Mouse (Mus musculus) G1E-ER4 (cell line): ENCODE data around the gene Med28. TPM values are rescaled to one million over a fixed set of nuclear protein-coding genes. Genes with fewer than 3 reads are reported as not detected.

Experiments
- GATA1 ChIP-seq: IDR thresholded peaks from one replicate; pipeline ENCODE4 v1.8.0; 2012; ENCODE audit warnings: low read length, inconsistent platforms
- polyA plus RNA-seq: library from polyadenylated mRNA; stranded (reverse); fragments of >175 nt; gene quantifications from 2 replicates; pipeline ENCODE4 v1.2.3, GENCODE M21; 2012

Med28 gene
- polyA plus RNA-seq = 46.6 and 58.6 TPM in 2 replicates

DNA sequence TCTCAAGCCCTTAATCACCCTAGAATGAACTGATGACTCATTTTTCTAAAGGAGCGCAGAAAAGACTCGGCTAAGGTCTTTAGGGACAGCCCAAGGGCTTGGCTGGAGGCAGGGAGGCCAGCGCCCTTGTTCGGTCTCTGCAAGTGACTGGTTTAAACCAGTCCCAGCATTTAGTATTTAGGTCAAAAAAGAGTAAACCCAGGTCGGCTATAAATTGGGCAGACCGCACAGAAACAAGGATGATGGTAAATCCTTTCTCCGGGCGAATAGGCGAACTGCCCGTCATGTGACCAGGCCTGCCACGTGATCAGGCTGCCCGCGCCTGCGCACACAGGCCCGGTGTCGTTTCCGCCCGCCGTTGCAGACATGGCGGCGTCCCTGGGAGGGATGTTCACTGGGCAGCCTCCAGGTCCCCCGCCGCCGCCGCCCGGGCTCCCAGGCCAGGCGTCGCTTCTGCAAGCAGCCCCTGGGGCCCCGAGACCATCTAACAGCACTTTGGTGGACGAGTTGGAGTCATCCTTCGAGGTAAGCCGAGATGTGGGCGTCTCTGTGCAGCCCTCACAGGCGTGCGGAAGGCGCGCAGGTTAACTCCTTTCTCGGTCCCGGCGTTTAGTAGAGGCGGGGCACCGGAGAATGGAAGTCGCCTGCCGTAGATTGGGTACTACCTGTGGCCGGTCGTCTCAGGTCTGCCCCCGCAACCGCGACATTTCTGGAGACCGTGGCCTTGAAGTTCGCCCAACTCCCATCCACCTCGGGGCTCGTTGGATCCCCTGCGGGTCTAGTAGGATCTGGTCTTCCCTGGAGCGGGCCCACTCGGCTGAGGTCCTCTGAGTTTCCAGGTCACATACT, at the start of gene Med28:
Gene Med28, plus strand, starts transcription at position 270 of the 849 bp plus-strand sequence.
- no peak for TF ChIP-seq GATA1

DNA sequence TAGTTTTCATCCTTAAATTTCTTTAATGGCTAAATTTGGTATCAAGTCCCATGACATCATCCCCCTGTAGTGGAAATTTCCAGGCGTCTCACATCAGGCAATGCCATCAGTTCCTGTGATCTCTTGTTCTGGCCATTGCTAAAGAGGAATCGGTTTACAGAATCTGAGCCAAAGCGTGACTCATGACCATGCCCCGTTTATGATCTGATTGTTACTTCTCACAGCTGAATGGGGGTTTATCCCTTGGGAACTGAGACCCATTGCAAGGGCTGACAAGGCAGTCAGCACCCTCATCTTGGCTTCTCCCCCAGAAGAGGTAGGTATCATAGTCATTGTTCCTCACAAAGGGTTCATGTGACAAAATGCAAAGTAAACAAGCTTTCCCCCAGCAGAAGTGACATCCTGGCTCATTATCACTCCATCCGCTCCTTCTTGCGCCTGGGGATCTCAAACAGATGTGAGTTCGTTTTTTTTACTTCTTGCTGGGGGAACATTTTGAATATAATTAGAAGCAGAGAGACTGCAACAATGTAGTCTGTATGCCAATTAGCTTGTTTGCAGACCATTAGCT, 47.1 kb upstream of the Med28 start:
- no peak for TF ChIP-seq GATA1

DNA sequence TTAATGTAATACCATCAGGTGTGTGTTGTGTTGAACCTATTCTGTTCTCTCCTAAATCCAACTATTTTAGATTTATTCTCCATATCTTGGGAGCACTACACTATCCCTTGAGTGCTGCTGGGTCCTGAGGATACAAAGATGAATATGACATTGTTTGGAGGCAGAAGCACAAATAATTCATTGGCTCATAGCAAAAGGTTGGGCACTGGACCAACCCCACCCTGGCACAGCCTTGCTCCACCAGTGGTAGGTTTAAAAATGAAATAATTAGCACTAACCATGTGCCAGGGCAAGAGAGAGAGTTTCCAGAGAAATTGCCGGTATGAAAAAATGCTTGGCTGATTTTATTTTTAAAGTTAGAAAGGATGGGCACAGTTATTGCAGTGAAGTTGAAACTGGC, 46.5 kb upstream of the Med28 start:
- TF ChIP-seq GATA1 = no peak

DNA sequence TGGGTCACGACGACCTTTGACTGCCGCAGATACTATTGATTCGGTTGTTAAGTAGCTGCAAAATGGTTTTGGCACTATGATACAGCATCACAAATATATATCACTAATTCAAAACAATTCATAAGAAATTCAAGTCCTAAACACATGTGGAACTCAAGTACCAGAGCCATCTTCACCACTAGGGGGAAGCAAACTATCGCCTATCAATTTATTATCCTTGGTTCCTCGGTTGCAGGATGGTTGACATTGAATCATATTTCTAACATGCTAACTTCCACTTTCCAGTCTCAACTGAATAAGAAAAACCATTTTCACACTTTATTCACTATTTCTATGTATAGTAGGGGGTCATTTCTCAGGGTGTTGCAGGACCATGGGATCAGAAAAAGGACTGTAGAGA, 45.8 kb upstream of the Med28 start:
- TF ChIP-seq GATA1 = no peak

DNA sequence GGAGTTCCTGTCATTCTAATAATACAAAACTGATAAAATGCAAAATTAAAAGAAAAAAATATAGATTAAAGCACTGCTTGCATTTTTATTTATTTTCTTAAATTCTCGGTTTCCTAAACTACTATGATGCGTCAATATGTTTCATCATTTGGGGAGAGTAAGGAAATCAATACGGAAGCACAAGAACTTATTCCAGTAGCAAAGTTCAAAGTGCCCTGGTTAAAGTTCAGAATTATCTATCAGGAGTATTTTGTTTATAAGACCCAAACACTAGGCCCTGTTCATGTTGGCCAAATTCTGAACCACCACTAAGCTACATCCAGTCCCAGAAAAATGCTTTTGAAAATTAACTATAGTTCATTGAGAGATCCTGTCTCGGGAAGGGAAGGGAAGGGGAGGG, 45.3 kb upstream of the Med28 start:
- no peak for TF ChIP-seq GATA1

DNA sequence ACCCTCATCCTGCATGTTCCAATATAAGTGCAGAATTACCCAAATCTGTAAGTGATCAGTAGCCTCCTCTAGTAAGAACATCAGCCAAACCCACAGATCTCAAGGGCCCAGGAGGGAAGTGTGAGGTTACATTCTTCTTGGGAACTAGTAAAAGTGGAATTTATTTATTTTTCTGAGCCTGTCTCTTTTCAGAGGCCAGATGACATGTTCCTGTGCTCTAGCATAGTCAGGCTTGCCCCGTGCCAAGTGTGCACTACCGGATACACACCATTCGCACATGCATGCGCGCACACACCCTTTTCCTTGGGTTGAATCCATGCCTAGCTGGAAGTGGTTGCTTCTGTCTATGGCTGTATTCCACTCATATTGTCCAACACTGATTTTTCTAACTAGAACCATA, 44.3 kb upstream of the Med28 start:
- TF ChIP-seq GATA1 = no peak

DNA sequence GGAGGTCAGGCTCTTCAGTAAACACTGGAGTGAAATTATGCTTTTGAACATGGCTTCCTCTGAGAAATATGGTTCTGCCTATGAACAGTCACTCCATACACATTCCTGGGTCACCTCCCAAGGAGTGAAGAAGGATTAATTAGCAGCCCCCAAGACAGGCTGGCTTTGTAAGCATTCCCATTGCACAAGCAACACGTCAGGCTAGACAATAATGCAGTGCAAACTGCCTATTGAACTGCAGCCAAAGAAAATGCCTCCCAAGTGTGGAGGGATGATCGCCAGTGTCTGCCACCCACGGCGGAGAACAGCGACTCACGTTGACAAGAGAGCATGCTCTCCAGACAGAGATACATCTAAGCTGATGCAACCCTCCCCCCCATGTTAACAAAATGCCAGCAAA, 43.7 kb upstream of the Med28 start:
- no peak for TF ChIP-seq GATA1

DNA sequence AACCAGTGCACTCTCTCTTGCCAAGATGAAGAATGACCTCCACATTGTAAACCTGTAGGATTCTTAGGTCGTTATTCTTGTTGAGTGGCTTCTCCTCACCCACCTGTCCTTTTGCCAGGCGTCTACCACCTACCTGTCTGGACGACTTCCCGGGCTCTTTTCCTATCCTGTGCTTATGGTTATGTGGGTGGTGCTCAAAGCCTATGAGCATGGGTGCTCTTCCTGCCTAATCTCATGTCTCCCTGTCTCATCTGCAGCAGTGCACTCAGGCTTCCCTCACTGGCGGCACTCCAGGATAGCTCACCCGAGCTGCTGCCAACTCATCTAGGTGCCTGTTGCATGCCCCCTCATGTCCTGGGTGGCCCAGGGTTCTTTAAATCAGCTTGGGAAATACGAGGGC, 42.4 kb upstream of the Med28 start:
- no peak for TF ChIP-seq GATA1

DNA sequence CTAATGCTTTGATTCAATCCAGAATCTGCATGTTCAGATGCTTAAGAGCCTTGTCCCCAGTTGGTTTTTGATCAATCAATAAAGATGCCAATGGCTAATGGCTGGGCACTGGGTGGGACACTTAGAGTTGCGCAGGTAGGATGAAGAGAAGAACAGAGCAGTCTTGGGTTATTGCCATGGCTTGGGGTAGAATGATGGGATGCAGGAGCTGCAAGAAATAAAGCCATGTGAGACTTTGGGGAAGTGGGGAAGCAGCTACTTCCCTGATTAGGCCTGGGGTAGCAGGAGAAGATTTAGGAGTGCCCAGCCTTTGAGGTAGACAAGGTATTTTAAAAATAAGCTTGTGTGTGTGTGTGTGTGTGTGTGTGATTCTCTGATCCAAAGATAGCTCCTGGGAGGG, 40.0 kb upstream of the Med28 start:
- TF ChIP-seq GATA1 = no peak

DNA sequence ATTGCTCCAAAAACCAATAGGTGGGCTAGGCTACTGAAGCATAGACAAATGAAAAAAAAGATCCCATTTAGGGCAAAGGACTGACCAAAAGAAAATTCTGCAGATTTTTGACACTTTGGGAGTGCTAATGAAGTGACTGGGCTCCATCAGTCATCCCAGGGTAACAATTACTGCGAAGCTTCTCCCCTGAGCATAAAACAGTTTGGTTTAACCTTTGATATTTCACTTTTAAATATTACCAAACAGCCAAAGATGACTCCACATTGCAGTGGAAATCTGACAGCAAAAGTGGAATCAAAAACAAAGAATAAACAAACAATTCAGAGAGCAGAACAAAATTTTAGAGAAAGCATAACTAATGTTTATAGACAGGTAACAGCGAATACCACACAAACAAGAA, 38.9 kb upstream of the Med28 start:
- no peak for TF ChIP-seq GATA1

DNA sequence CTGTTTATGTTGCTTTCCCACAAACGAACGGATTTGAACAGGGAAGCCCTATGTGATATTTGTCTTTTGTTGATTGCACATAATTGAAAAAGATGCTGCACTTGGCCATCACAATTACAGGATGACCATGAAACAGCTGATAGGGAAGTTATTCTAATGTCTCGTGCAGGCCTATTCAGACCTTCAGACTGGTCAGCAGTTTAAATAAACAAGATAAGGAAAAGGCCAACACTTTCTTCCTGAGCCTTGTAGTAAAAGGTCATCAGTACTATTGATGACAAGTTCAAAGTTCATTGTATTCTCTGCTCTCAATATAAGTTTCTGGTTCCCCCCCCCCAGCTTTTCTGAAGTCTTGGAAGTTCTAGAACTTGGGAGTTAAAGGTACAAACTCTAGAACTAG, 37.4 kb upstream of the Med28 start:
- no peak for TF ChIP-seq GATA1

DNA sequence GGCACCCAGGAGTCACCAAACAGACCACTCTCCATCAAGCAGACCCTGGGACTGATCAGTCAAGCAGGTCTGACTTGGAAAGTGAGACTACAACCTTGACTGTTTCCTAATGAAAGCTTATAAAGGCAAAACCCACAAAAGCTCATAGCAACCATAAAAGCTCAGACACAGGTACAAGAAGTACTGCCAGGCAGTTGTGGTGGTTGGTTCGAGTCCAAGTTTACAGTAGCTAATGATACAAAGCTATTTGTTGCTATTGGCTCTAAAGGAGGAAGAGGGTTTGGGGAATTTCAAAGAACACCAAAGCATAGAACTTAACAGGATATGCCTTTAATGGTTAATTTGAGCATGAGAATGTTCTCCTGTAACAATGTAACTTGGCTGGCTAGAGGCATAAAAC, 36.4 kb upstream of the Med28 start:
- TF ChIP-seq GATA1 = no peak

DNA sequence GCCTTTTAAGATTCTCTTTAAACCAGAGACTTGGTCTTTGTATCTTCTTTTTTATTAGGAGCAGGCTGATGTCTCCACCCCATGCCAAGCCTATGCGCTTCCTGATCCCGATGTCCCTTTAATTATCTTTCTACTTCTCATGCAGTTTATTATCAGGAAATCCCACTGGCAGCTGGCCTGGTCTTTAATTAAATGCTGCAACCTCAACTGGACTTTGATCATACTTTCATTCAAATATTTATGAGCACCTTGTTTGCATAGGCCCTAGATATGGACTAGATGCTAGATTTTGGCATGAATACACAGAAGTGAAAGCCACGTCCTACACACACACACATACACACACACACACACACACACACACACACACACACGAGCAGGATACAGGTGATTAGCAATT, 28.3 kb upstream of the Med28 start:
- no peak for TF ChIP-seq GATA1

DNA sequence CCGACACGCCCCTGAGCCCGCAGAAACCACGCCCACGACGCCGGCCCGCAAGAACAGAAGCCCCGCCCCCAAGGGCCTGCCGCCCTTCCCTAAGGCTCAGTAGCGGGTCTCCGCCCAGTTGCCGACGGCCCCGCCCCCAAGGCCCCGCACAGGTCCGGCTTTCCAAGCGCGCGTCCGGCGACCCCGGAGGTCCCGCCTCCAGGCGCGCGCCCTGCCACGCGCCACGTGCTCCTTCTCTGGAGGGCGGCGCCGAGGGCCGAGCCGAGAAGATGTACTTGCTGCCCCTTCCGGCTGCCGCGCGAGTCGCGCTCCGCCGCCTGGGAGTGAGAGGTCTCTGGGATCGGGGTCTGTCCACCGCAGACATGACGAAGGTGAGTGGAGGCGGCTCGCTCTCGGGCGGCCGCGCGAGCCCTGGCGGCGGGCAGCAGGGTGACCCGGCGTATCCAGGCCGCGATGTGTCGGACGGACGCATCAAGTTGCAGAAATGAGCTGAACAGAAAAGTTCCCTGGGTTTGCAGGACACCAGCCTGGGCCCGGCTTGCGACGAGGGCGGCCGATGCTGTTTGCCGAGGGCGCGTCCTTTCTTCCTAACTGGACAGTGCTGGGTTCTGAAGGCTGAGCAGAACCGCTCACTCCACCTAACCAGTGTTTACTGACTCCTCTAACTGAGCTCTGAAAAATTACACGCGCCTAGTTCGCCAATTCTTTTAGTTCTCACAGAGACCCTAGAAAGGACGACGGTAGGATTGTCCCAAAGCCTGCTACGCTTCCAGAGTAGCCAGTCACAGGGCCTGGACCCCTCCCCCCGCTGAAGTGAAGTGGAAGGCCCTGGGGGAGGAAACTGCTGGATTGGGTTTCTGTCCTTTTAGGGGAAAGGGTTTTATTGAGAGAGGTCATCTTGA, 26.6 kb upstream of the Med28 start, which contains the start of gene Lap3:
Gene Lap3, plus strand, starts transcription at position 184 of the 902 bp plus-strand sequence.
- TF ChIP-seq GATA1 = no peak

DNA sequence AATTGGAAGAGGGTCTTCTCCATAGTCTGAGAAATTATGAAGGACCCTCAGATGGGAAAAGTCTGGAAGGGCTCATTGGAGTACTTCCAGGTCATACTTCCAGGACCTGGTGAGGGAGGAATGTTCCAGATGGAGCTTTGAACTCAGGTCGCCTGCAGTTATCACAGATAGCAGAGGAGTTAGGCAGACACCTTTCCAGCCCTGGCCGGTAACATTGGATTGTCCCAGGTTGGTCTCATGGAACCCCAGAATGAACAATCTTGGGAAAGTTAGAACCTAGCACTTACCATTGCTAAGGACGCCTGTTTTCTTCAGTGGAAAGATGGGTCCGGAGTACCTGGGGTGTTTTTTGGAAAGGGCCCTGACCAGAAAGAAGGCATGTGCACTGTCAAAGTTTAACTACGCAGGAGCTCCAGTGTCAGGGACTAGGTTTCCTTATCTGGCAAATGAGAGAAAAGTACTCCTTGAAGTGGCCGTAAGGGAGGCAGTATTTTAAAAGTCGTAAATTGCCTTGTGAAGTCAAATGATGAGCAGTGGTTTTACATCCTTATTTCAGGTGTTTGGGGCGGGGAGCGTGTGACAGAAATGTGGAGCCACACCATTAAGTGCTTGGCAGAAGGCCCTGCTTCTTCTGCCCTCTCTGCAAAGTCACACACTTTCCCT, 25.8 kb upstream of the Med28 start:
- no peak for TF ChIP-seq GATA1
